Mouse (Mus musculus): ENCODE data around the gene Akap14.

GRCm38 (mm10) chrX:37167085-37167484 lies 1.6 kb downstream of the Akap14 start:
- TF ChIP-seq POLR2A (IDR thresholded peaks at IDR 0.05; ENCODE audit: low read depth, low read length) (no peak), MYC (IDR thresholded peaks at IDR 0.05; ENCODE audit: low read depth, low read length) (no peak), ZC3H11A (IDR thresholded peaks at IDR 0.05; ENCODE audit: low read depth, low read length) (no peak), RCOR1 (conservative IDR thresholded peaks at IDR 0.05; ENCODE audit: low read depth, low read length) (no peak), CTCF (conservative IDR thresholded peaks at IDR 0.05 in 1 of 2, IDR thresholded peaks at IDR 0.05 in 1 of 2; ENCODE audit: low read depth in 2 of 2, low read length in 2 of 2) (peak; percentile 61 to 68; a peak in 3 of 4 replicates), MAX (IDR thresholded peaks at IDR 0.05; ENCODE audit: low read length) (no peak), USF2 (conservative IDR thresholded peaks at IDR 0.05; ENCODE audit: low read depth, low read length) (no peak), CHD2 (IDR thresholded peaks at IDR 0.05; ENCODE audit: low read length) (no peak), USF1 (IDR thresholded peaks at IDR 0.05; ENCODE audit: low read depth, low read length) (no peak)

All from CH12.LX (cell line).